Comparison of ENCODE assay signal across 22 mouse cellular contexts in the genomic region with DNA sequence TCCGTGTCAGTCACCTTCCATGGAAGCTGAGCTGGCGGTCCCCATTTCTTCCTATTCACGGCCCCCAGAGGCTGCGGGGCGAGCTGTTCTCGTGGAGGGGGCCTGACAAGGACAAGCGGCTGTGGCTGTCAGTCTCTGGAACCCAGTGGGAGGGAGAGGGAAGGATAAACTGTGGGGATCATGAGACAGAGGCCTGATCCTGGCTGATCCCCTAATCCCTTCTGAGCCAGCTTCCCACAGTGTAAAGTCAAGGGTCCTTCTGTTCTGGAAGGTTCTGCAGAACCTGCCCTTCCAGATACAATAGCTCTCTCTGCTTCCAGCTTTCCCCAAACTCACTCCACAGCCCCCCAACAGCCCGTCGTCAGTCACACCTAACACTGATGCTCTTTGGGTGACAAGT. TPM values are rescaled to one million over a fixed set of nuclear protein-coding genes. Genes with fewer than 3 reads are reported as not detected.
"Had no signal": no experiment of that assay in that cellular context is flagged by ENCODE, and none has a peak within 500 bp of the region (broad histone marks: within the 10 kb centered on the region; RNA-seq: fewer than 3 reads in every experiment).

No protein-coding gene starts in this region.

- H3K27me3 ChIP-seq: liver, embryonic 13.5 days; liver, embryonic 15.5 days; lung, embryonic 15.5 days had no signal

- H3K4me1 ChIP-seq: liver, embryonic 13.5 days; liver, embryonic 15.5 days; lung, embryonic 15.5 days; midbrain, embryonic 12.5 days had no signal

- H3K9me3 ChIP-seq: liver, embryonic 13.5 days; liver, embryonic 15.5 days; lung, embryonic 15.5 days; megakaryocyte, embryonic 14.5 days; midbrain, embryonic 12.5 days; neural tube, embryonic 12.5 days had no signal

- ATAC-seq: liver, postnatal 0 days; lung, postnatal 0 days; midbrain, embryonic 16.5 days had no signal

- H3K9ac ChIP-seq: liver, embryonic 13.5 days; liver, embryonic 15.5 days; liver, postnatal 0 days; lung, embryonic 15.5 days; midbrain, embryonic 12.5 days; neural tube, embryonic 12.5 days had no signal

- H3K4me3 ChIP-seq: liver, embryonic 13.5 days; liver, embryonic 15.5 days; lung, embryonic 15.5 days; megakaryocyte, embryonic 14.5 days; midbrain, embryonic 12.5 days; neural tube, embryonic 12.5 days had no signal

- H3K4me2 ChIP-seq: liver, embryonic 13.5 days; liver, embryonic 15.5 days; lung, embryonic 15.5 days; midbrain, embryonic 12.5 days; neural tube, embryonic 12.5 days had no signal

- H3K27ac ChIP-seq: liver, embryonic 13.5 days; liver, embryonic 15.5 days; lung, embryonic 15.5 days; macrophage; midbrain, embryonic 12.5 days; neural tube, embryonic 12.5 days had no signal

- DNase-seq: liver, embryonic 13.5 days; liver, postnatal 0 days; lung, adult 2 months; lung, postnatal 14 days; lung, postnatal 36 days; midbrain, embryonic 14.5 days; right cerebral cortex, postnatal 14 days; right cerebral cortex, postnatal 4 days; spleen, adult 18-20 months; thymus, adult 18-20 months; thymus, postnatal 14 days; thymus, postnatal 36 days had no signal

- H3K36me3 ChIP-seq: liver, embryonic 13.5 days; liver, embryonic 15.5 days; lung, embryonic 15.5 days; midbrain, embryonic 12.5 days; neural tube, embryonic 12.5 days had no signal

RNA-seq across cellular contexts. Expression of a gene that starts 40.8 kb away (rescaled TPM):
- polyA plus RNA-seq: liver, embryonic 15.5 days; macrophage had no signal

RNA-seq across cellular contexts. Expression of a gene that starts 50.5 kb away (rescaled TPM):
- total RNA-seq: monocyte, adult 5-6 weeks; neutrophil, adult 5-6 weeks had no signal
- polyA plus RNA-seq: macrophage had no signal
